Mouse (Mus musculus): ENCODE data around the gene Carm1.

DNA sequence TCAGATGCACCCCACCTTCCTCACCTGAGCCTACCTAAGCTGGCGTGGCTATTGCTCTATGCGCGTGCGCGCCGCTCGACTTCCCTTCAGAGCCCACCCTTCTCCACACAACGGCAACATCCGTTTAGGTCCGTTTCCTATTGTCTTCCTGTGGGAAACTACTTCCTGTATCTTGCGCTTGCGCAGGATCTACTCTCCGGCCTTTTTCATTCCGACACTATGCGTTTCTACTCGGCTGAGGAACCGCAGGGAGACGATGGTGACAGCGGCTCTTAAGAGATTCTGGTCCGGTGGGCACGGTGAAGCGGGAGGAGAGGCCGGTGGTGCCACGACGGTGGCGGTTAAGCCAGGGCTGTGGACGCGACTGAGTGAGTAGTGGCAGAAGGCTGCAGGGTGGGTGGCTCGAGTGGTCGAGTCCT, 46.0 kb downstream of the Carm1 start, which contains the start of the genes Timm29 and Yipf2:
- peak; percentile 54 for TF ChIP-seq POLR2A (IDR thresholded peaks at IDR 0.05; ENCODE audit: low read depth, low read length)
- TF ChIP-seq CTCF (conservative IDR thresholded peaks at IDR 0.05; ENCODE audit: insufficient read depth, insufficient read length, low read depth, low read length): 0 out of 2 replicates have a peak, but pooled peaks have one; percentile 2
